Mouse (Mus musculus) T-cell, adult 2 months (primary cell): ENCODE measurements around the gene Rin3.
"Not testable (repeated sequence)": the region's sequence is repeated elsewhere in the genome, so short reads cannot be mapped to it uniquely, and the experiment has no call there.

Source experiments
- DNase-seq: peaks from one replicate; pipeline ENCODE4 v3.0.0; 2022; ENCODE audit warnings: low spot score

Rin3 gene

DNA sequence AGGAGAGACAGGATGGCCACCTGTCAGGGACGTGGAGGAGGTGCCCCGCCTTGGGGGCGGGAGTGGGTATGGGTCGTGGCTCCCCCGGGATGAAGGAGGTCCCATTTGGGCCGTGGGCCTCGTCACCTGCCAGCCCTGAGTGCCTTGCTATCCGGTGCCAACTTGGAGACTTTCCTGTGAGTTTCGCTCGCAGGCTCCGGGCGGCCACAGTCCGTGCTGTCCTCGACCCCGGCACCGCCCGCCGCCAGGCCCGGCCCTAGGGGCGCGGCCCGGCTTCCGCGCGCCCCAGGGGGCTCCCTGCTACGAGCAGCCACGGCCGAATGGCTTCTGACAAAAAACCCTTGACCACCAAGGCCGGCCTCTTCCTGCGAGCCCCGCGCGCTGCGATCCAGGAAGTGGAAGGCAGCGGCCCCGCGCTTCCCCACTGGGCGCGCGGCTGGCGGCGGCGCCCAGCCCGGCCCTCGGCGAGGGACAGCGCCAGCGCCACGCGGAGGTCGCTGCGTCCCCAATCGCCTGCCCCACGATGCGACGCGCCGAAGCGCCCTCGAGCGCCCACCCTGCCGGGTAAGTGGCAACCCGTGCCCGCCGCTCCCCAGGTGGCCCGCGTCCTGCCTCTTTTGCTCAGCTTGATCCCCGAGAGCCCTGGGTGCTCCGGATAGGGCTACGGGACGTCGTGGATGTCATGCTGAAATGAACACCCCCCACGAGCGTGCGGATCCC is at the start of gene Rin3:
Rin3 (plus strand) TSS at position 286 of the 720 bp plus-strand sequence.
- peak; percentile 59 for DNase-seq

DNA sequence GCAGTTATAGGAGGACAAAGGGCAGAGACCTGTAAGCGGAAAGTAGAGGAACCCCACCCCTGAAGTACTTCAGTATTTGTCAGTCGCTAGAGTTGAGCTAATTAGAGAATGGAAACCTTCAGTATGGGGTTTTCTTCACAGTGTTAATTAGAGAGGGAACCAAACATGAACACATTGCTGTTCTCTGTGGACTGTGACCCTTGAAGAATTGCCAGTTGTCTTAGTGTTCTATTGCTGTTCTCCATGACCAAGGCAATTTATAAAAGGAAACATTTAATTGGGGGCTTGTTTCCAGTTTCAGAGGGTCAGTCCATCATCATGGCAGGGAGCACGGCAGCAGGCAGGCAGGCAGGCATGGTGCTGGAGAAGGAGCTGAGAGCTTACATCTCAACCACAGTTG is 47.3 kb upstream of the Rin3 start:
- no peak for DNase-seq

GRCm38 (mm10) chr12:102236317-102236716 is 46.5 kb upstream of the Rin3 start:
- DNase-seq = no peak

DNA sequence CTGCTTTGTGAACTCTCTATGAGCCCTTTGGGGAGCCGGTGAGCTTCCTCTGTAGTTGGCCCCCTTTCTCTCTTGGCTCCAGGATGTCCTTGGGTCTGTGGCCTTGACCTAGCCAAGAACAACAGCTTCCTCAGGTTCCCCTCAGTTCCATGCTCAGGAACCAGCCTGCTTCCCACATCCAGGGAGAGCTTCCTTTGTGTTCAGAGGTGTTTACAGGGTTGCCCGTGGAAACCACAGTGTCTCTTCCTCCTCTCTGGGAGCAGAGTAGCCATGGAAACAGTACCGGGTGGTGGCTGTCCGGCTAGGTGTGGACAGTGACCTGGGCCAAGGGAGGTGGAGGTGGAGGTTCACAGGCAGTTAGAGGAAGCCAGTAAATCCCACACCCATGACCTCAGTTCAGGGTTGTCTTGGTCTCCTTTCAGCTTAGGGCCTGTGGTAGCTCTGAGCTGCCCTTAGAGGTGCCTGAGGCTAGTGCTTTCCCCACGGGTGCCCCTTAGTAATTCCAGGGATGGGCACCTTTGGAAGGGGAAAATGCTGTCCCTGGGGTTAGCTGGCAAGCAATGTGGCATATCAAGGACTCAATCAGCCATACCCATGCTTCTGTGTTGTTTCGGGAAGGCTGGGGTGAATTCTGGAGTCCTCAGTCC is 40.6 kb upstream of the Rin3 start:
- DNase-seq = no peak

DNA sequence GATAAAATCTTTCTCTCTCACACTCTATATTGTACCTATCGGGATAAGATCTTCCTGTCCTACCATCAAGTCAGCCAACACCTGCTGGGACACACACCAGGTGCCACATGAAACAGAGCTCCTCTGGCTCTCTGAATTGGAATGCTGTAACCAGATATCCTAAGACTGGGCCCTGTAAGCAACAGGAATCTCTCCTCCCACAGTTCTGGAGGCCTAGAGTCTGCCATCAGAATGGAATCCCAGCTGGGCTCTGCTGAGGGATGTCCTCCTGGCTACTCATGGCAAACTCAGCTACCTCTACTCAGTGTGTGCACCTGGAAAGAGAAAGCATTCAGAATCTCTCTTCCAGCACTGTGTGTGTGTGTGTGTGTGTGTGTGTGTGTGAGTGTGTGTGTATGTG is 38.9 kb upstream of the Rin3 start:
- no peak for DNase-seq

DNA sequence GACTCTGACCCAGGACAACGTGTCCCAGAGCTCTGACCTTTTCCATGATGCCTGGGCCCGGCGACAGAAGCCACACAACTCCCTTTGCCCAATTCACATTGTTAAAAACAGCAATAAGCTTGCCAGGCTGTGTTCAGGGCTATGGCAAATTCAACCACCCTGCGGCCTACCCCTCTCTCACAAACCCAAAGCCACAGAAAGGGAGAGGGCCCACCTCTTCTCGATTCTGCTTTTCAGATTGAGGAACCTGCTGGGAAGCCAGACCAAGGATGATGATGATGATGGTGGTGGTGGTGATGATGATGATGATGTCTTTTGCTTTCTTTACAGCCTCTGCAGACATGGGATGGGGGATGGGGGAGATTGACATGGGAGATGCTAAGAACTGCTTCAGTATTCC is 36.6 kb upstream of the Rin3 start:
- no peak for DNase-seq

GRCm38 (mm10) chr12:102248104-102248503 is 34.7 kb upstream of the Rin3 start:
- DNase-seq = no peak

GRCm38 (mm10) chr12:102250316-102250715 is 32.5 kb upstream of the Rin3 start:
- DNase-seq = no peak

GRCm38 (mm10) chr12:102251070-102251469 is 31.8 kb upstream of the Rin3 start:
- peak; percentile 4 for DNase-seq

- no peak for DNase-seq
Measured at GRCm38 (mm10) chr12:102251985-102252384, 30.9 kb upstream of the Rin3 start.

DNA sequence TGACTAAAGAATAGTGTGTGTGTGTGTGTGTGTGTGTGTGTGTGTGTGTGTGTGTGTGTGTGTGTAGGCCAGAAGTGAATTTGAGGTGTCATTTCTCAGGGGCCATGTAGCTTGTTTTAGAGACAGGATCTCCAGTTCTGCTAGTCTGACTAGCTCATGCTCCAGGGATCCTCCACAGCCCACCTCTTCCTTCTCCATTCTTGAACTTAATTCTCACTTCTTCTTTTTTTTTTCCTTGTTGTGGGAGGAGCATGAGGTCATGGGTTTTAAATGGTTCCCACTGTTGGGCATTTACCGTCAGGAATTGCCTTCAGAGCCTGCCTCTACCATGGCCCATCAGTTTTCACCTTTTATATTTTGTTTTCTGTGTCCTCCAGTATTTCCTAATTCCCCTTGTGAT is 30.3 kb upstream of the Rin3 start:
- no peak for DNase-seq

DNA sequence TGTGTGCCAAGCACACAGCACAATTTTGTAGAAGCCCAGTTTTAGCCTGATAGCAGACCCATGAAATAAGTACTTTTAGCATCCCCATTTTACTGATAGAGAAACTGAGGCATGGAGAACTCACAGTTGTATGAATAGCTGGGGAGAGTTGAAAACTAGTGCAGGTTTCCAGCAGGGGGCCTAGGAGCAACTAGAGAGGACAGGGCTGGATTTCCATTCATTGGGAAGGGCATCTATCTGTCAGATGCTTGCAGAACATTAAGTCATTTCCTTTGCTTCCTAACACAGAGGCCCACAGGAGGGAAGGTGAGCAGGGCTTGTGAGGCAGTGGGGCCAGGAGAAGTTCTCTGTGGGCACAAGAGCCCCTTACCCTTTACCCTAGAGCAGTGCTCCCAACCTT is 27.8 kb upstream of the Rin3 start:
- no peak for DNase-seq

DNA sequence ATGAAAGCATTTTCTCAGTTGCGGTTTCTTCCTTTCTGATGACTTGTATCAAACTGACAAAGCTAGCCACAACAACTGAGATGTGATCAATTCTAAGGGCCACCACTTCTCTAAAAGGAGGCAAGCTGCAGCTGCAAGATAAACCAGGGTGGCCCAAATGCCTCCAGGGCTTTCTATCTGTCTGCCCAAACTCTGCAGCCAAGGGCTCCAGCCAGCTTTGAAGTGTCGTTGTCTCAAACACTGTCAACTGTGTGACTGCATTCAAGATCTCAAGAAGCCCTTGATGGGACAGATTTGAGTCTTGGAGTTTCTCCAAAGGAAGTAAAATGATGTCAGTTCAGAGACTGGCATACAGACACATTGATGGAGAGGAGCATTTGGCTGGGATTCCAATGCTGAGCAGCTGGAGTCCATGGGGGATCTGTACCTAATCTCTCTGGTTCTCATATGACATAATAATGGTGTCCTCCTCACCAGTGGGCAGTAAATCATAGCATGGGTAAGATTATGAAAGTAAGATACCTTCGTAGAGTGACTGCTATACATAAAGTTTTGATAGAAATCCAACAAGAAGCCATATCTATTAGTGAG is 24.2 kb upstream of the Rin3 start:
- no peak for DNase-seq

DNA sequence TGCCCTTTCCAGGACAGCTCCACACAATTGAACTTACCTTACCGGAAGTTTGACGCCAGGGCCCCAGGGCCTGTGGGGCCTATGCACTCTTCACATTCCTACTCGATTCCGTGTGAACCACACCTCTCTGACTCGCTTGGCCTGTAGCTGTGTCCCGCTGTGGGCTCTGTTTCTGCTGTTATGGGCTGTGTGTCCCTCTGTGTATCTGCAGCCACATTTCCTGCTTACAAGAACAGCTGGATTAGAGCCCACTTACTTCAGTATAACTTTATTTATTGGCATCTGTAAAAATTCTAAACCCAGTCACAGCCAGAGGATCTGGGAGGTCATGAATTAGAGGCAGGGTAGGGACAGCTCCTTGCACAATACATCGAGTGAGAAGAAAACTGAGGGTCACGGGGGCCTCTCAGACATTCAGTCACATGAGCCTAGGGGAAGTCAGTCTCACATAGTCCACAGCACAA is 20.9 kb upstream of the Rin3 start:
- DNase-seq = no peak

DNA sequence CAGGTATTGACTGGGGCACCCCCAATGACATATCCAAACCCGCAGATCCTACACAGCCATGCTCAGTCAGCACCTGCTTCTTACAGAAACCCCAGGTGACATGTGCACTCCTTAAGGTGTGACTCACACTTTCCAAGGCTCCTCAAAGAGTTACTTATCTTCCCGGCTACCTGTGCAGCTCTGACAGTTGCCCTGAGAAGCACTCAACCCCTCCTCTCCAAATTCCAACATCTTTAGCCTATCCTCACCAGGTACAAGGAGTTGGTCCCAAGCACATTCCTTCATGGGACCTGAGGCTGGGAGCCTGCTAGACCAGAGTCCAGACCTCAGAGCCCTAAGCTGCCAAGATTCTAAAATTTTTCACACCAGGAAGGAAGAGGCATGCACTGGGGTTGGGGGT is 20.0 kb upstream of the Rin3 start:
- no peak for DNase-seq

DNA sequence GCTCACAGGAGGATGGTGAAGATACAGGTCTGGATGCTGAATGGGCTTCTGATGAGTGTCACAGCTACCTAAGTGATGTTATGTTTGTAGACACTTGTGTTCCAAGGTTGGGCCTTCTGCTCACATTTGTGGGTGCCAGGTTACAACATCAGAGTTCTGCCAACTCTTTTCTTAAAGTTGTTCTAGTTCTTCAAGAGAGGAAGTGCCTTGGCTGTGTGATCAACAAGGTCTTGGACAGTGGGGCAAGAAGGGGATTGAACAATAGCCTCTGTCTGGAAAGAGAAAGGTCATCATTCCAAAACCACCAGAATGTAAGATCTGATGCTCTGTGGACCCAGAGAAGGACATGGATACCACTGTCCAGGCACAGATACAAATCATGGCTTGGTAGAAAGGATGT is 19.6 kb upstream of the Rin3 start:
- no peak for DNase-seq

DNA sequence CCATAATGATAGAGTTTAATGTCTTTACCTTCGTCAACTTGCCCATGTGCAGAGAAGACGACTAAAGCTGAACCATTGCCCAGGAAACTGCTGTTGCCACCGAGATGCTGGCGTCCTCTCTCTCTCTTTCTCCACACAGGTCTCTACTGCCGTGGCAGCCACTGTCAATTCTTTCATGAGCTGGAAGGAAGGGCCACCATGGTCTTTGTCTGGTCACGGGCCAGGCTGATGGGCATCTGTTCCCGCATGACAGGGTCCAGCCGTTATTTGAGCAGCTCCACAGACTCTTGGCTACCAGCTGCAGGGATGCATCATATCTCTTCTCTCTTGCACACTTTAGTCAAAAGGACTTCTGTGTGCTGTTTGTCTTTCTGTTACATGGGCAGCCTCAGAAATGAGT is 16.4 kb upstream of the Rin3 start:
- DNase-seq = no peak

- DNase-seq = no peak
Measured at GRCm38 (mm10) chr12:102269144-102269543, 13.7 kb upstream of the Rin3 start.

- DNase-seq = no peak
Measured at GRCm38 (mm10) chr12:102270776-102271405, 12.0 kb upstream of the Rin3 start.

- no peak for DNase-seq
Measured at GRCm38 (mm10) chr12:102271447-102271846, 11.4 kb upstream of the Rin3 start.

GRCm38 (mm10) chr12:102275833-102276443 is 6.9 kb upstream of the Rin3 start:
- DNase-seq = no peak

GRCm38 (mm10) chr12:102280290-102280689 is 2.6 kb upstream of the Rin3 start:
- not testable (repeated sequence) for DNase-seq
